Mouse (Mus musculus): Measurements from ENCODE around the gene Tmub2.

DNA sequence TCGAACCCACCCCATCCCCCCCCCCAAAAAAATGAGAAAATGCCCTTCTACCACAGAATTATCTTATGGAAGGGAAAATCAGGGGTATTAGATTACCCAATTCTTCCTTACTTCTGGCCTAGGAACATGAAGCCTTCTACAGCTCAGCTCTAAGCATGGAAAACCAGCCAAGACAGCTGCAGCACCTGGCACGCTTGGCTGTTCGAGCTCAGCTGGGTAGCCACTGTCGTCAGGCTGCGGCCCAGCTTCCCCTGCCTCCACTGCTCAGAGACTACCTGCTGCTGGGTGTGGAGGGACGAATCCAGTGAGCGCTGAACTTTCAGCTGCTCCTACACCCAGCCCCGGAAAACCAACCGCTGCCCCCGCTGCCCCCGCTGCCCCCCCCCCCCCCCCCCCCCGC is 7.0 kb upstream of the Tmub2 start:
- TF ChIP-seq POLR2A (IDR thresholded peaks at IDR 0.05; ENCODE audit: borderline replicate concordance, extremely low read depth, insufficient read depth, insufficient read length, poor library complexity, severe bottlenecking) (no peak), CTCF (IDR thresholded peaks at IDR 0.05; ENCODE audit: borderline replicate concordance, extremely low read depth, insufficient read depth, insufficient read length) (no peak)

All from brain, embryonic 14.5 days (tissue).